Mouse (Mus musculus) kidney, postnatal 0 days (tissue): Measurements from ENCODE around the gene Tbkbp1. TPM values are rescaled to one million over a fixed set of nuclear protein-coding genes. Genes with fewer than 3 reads are reported as not detected.

Experiments
- ATAC-seq: fragments of 200-750 bp; cut with Nextera tagmentation; replicated peaks from 2 replicates; pipeline ENCODE4 v1.8.0; 2017; ENCODE audit warnings: low read depth, moderate number of reproducible peaks, moderate TSS enrichment, moderate library complexity; ENCODE audit not compliant: low FRiP score
- DNase-seq: peaks from one replicate; pipeline ENCODE4 v3.0.0-alpha.2; 2016; ENCODE audit warnings: low spot score
- H3K27ac ChIP-seq: fragments of 300-500 bp; sonication (generic); 2 replicates; pipeline ENCODE4 v1.5.1; 2014; ENCODE audit warnings: mild to moderate bottlenecking
- H3K27me3 ChIP-seq: fragments of 300-500 bp; sonication (generic); 2 replicates; pipeline ENCODE4 v1.6.1; 2014; ENCODE audit warnings: low read length, mixed read lengths; ENCODE audit not compliant: insufficient read depth
- H3K36me3 ChIP-seq: fragments of 300-500 bp; sonication (generic); 2 replicates; pipeline ENCODE4 v1.6.1; 2014; ENCODE audit warnings: low read length, mixed read lengths; ENCODE audit not compliant: insufficient read depth
- H3K4me1 ChIP-seq: fragments of 300-500 bp; sonication (generic); replicated peaks from 2 replicates; pipeline ENCODE4 v1.6.1; 2014; ENCODE audit warnings: antibody characterized with exemption, low read length, mixed read lengths; ENCODE audit not compliant: insufficient read depth
- H3K4me2 ChIP-seq: fragments of 300-500 bp; sonication (generic); 2 replicates; pipeline ENCODE4 v1.6.1; 2014; ENCODE audit warnings: mild to moderate bottlenecking, low read length, moderate library complexity, mixed read lengths
- H3K4me3 ChIP-seq: fragments of 300-500 bp; sonication (generic); replicated peaks from 2 replicates; pipeline ENCODE4 v1.5.1; 2014; ENCODE audit warnings: low read depth, low read length
- H3K9ac ChIP-seq: fragments of 300-500 bp; sonication (generic); 2 replicates; pipeline ENCODE4 v1.6.1; 2014; ENCODE audit warnings: low read depth, low read length
- H3K9me3 ChIP-seq: fragments of 300-500 bp; sonication (generic); replicated peaks from 2 replicates; pipeline ENCODE4 v1.6.1; 2016; ENCODE audit warnings: low read length, inconsistent platforms, mixed read lengths
- CTCF ChIP-seq: IDR thresholded peaks from 2 replicates; pipeline ENCODE4 v1.5.1; 2016; ENCODE audit warnings: antibody characterized with exemption, low read depth, mild to moderate bottlenecking, moderate library complexity
- WGBS: fragments of 180-500 bp; shearing (Covaris S2); extraction: QIAGEN DNeasy Blood & Tissue Kit; methylation state at CpG from one replicate; pipeline ENCODE4 v1.1.7; 2014; 5-methylcytosine and 5-hydroxymethylcytosine counted together
- polyA plus RNA-seq: library from polyadenylated mRNA; unstranded; fragments of >200 nt; fragmentation: Nextera tagmentation; extraction: Ambion mirVana; gene quantifications from 2 replicates; pipeline ENCODE4 v1.2.1, GENCODE M21; 2015

The Tbkbp1 gene
- polyA plus RNA-seq, 1 experiment from 2014 or later: 5.5 TPM

GRCm38 (mm10) chr11:97114671-97115601 lies 36.4 kb downstream of the Tbkbp1 start, which contains the start of gene Tbx21:
Gene Tbx21, minus strand, starts transcription at chr11:97115331.
- under 1% methylated on average over 81 of the region's 87 CpGs for WGBS
- ATAC-seq (no peak), DNase-seq (no peak)
- Histone ChIP-seq H3K4me2 (peak within 1 kb of the TSS; percentile 59), H3K4me1 (peaks cover 6% of the 10 kb centered on the region), H3K27me3 (peaks cover 34% of the 10 kb centered on the region), H3K9ac (no peak within 1 kb of the TSS), H3K4me3 (peak within 1 kb of the TSS; percentile 36), H3K27ac (no peak within 1 kb of the TSS), H3K36me3 (no peaks in the 10 kb centered on the region), H3K9me3 (no peaks in the 10 kb centered on the region)
- TF ChIP-seq CTCF: no peak

DNA sequence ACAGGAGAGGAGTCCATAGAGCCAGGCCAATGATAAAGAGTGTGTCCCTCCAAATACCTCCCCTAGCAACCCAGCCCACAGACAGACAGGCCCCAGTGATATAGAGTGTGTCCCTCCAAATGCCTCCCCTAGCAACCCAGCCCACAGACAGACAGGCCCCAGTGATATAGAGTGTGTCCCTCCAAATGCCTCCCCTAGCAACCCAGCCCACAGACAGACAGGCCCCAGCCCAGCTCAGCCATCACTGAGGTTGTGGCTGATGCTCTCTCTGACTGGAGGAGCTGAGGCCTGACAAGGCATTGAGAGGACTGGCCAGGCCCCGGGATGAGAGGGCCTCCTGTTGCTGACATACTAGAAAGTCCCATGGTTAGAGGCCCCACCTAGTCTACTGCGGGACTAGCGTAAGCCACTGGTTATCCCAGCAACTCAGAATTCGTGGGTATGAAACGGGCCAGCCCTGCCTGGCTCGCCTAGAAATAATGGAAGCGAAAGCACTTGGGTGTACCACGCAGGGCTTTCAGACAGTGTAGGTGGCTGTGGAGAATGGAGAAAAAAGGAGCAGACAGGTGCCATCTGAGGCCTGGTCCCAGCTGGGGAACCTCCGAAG lies 38.7 kb downstream of the Tbkbp1 start:
- WGBS: 89% methylated on average over 9 of the region's 9 CpGs
- TF ChIP-seq CTCF: no peak
- Histone ChIP-seq H3K4me2 (no peak overlapping the region), H3K4me1 (peaks cover 6% of the 10 kb centered on the region), H3K36me3 (no peaks in the 10 kb centered on the region), H3K9ac (no peak overlapping the region), H3K9me3 (no peaks in the 10 kb centered on the region), H3K4me3 (no peak overlapping the region), H3K27me3 (peaks cover 34% of the 10 kb centered on the region), H3K27ac (no peak overlapping the region)
- DNase-seq: no peak
- no peak for ATAC-seq

GRCm38 (mm10) chr11:97108976-97109375 lies 42.3 kb downstream of the Tbkbp1 start:
- Histone ChIP-seq H3K9me3 (no peaks in the 10 kb centered on the region), H3K4me3 (no peak overlapping the region), H3K36me3 (no peaks in the 10 kb centered on the region), H3K27me3 (peaks cover 12% of the 10 kb centered on the region; the same call in 1 of the 2 replicates), H3K4me2 (no peak overlapping the region), H3K27ac (no peak overlapping the region), H3K4me1 (no peaks in the 10 kb centered on the region), H3K9ac (no peak overlapping the region)
- WGBS: 84% methylated on average over 16 of the region's 16 CpGs
- TF ChIP-seq CTCF: no peak
- ATAC-seq: no peak
- DNase-seq: no peak

DNA sequence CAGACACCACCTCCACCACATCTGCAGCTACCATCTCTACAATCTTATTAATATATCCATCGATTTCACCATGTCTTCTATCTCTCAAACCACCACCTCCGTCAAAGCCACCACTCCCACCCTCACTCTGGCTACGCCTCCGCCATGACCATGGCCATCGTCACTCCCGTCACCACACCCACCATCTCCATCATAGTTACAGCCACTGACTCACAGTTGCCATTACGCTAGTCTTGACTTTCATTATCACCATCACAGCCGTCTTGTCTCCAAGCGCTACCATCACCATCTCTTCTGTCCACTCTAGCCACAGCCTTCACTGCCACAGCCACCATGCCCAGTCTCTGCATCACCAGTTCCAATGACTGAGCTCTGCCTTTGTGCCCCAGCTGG lies 47.2 kb downstream of the Tbkbp1 start:
- H3K9ac ChIP-seq: no peak overlapping the region
- no peaks in the 10 kb centered on the region for H3K9me3 ChIP-seq
- H3K27me3 ChIP-seq: no peaks in the 10 kb centered on the region
- no peak overlapping the region for H3K4me3 ChIP-seq
- DNase-seq: no peak
- no peak overlapping the region for H3K4me2 ChIP-seq
- WGBS: 95% methylated on average over 9 of the region's 9 CpGs
- H3K36me3 ChIP-seq: no peaks in the 10 kb centered on the region
- ATAC-seq: no peak
- no peaks in the 10 kb centered on the region for H3K4me1 ChIP-seq
- no peak for TF ChIP-seq CTCF
- H3K27ac ChIP-seq: no peak overlapping the region

DNA sequence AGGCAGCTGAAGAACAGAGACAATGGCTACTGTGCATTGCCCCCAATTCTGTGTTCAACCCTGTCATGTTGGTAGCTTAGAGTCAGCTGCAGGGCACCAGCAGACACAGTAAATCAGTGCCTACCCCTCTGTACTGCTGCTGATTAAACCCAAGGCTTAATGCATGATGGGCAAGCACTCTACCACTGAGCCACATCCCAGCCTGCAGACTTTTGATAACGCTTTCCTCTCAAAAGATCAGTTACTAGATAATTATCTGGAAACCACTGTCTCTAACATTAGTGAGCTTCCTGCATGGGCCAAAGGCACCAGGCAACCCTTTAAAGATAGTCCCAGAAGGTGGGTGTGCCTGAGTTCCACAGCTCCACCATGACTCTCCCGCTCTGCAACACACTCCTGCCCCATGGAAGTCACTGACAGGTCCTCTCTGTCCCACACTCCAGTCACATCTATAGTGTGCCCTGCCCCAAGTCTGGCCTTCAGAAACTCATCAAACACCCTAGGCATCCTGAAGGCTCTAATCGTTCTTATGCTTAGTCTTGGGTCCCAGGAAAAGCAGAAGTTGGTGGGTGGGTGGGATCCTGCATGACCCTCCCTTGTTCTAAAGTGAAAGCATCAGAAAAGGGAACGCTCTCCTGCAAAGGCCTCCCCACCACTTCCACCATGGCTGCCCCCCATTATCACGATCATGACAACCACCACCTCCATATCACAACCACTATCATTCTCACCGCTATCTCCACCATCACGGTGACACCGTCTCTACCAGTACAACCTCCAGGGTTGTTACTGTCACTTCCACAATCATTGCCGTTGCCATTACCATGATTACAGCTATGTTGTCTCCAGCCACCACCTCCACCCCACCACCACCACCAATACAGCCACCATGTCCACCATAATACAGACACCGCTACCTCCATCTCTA lies 47.9 kb downstream of the Tbkbp1 start:
- no peak for TF ChIP-seq CTCF
- DNase-seq (no peak), ATAC-seq (no peak)
- H3K27ac ChIP-seq: no peak overlapping the region
- no peak overlapping the region for H3K9ac ChIP-seq
- no peak overlapping the region for H3K4me2 ChIP-seq
- H3K4me1 ChIP-seq: no peaks in the 10 kb centered on the region
- H3K4me3 ChIP-seq: no peak overlapping the region
- WGBS: 92% methylated on average over 10 of the region's 10 CpGs
- no peaks in the 10 kb centered on the region for H3K9me3 ChIP-seq
- 0 out of 2 replicates have a peak, but pooled peaks cover 3% of the 10 kb centered on the region for H3K27me3 ChIP-seq
- no peaks in the 10 kb centered on the region for H3K36me3 ChIP-seq

GRCm38 (mm10) chr11:97101722-97102121 lies 49.6 kb downstream of the Tbkbp1 start:
- Histone ChIP-seq H3K4me1 (no peaks in the 10 kb centered on the region), H3K4me2 (no peak overlapping the region), H3K4me3 (no peak overlapping the region), H3K36me3 (no peaks in the 10 kb centered on the region), H3K27ac (no peak overlapping the region), H3K9me3 (no peaks in the 10 kb centered on the region), H3K9ac (no peak overlapping the region), H3K27me3 (0 out of 2 replicates have a peak, but pooled peaks cover 4% of the 10 kb centered on the region)
- ATAC-seq: no peak
- peak; percentile 85 for TF ChIP-seq CTCF
- DNase-seq: peak; percentile 81
- 17% methylated on average over 9 of the region's 9 CpGs for WGBS
